Mouse (Mus musculus) gonadal fat pad, adult 2 months (tissue): Measurements from ENCODE around the gene Rnf181. TPM values are rescaled to one million over a fixed set of nuclear protein-coding genes. Genes with fewer than 3 reads are reported as not detected.

Experiments
- DNase-seq: peaks from one replicate; pipeline ENCODE4 v3.0.0-alpha.2; 2012; ENCODE audit warnings: low read depth
- polyA plus RNA-seq: library from polyadenylated mRNA; depleted of rRNA; stranded (reverse); fragments of >200 nt; gene quantifications from 2 replicates; pipeline ENCODE4 v1.2.3, GENCODE M21; 2012

Gene Rnf181
- polyA plus RNA-seq, 1 experiment = 142 TPM

- DNase-seq = no peak
These were observed 17.2 kb upstream of the Rnf181 start for GRCm38 (mm10) chr6:72383952-72384351.

- DNase-seq = no peak
These were observed 16.5 kb upstream of the Rnf181 start for GRCm38 (mm10) chr6:72383142-72383820.

GRCm38 (mm10) chr6:72382494-72382893 lies 15.7 kb upstream of the Rnf181 start:
- no peak for DNase-seq

GRCm38 (mm10) chr6:72380131-72380770 lies 13.5 kb upstream of the Rnf181 start, which contains the start of gene Vamp5:
TSS of gene Vamp5 (minus strand) at chr6:72380468.
- DNase-seq = no peak

- DNase-seq = no peak
These were observed 12.8 kb upstream of the Rnf181 start for GRCm38 (mm10) chr6:72379377-72380130.

- no peak for DNase-seq
These were observed 11.9 kb upstream of the Rnf181 start for GRCm38 (mm10) chr6:72378510-72379234.

GRCm38 (mm10) chr6:72374820-72375563 lies 8.2 kb upstream of the Rnf181 start:
- DNase-seq = no peak

- DNase-seq = no peak
These were observed 7.5 kb upstream of the Rnf181 start for GRCm38 (mm10) chr6:72374206-72374605.

GRCm38 (mm10) chr6:72373184-72373583 lies 6.4 kb upstream of the Rnf181 start:
- no peak for DNase-seq

GRCm38 (mm10) chr6:72371571-72371970 lies 4.8 kb upstream of the Rnf181 start:
- no peak for DNase-seq

GRCm38 (mm10) chr6:72371147-72371546 lies 4.4 kb upstream of the Rnf181 start:
- DNase-seq = no peak

GRCm38 (mm10) chr6:72370091-72370490 lies 3.3 kb upstream of the Rnf181 start:
- DNase-seq = no peak

- DNase-seq = no peak
These were observed 2.8 kb upstream of the Rnf181 start for GRCm38 (mm10) chr6:72369557-72369956.

- DNase-seq = no peak
These were observed 761 bp upstream of the Rnf181 start for GRCm38 (mm10) chr6:72367460-72367974.

- no peak for DNase-seq
These were observed 452 bp downstream of the Rnf181 start for GRCm38 (mm10) chr6:72366304-72366703.

- no peak for DNase-seq
These were observed 1.8 kb downstream of the Rnf181 start for GRCm38 (mm10) chr6:72364985-72365384.

GRCm38 (mm10) chr6:72364009-72364408 lies 2.7 kb downstream of the Rnf181 start:
- no peak for DNase-seq

GRCm38 (mm10) chr6:72362132-72363028 lies 4.4 kb downstream of the Rnf181 start:
- peak; percentile 91 for DNase-seq

- DNase-seq = no peak
These were observed 5.6 kb downstream of the Rnf181 start for GRCm38 (mm10) chr6:72361121-72361551.

- DNase-seq = no peak
These were observed 6.2 kb downstream of the Rnf181 start for GRCm38 (mm10) chr6:72360599-72360935.
